Mouse (Mus musculus) megakaryocyte, embryonic 14.5 days (primary cell): Measurements from ENCODE around the gene Sar1a.

ENCODE experiments used
- FLI1 ChIP-seq: IDR thresholded peaks from 2 replicates; pipeline ENCODE4 v1.6.1; 2012; ENCODE audit warnings: low read length, inconsistent platforms, mixed read lengths
- GATA1 ChIP-seq: IDR thresholded peaks from 3 replicates; pipeline ENCODE4 v1.6.1; 2012; ENCODE audit warnings: mixed read lengths, low read length, inconsistent platforms, borderline replicate concordance

- TF ChIP-seq GATA1 (no peak), FLI1 (no peak)
Observed at GRCm38 (mm10) chr10:61647790-61648736, 32.0 kb upstream of the Sar1a start, which contains the start of gene Ppa1.
